Mouse (Mus musculus): ENCODE results near the gene Nes.

Nes gene

GRCm38 (mm10) chr3:87970939-87971488 is at the start of gene Nes:
Gene Nes, plus strand, starts transcription at chr3:87971078.
- CTCF ChIA-PET, result interaction anchor here (0.6 to 8.3 kb wide), 64 partner anchors 9 to 469 kb away, joined by 3 to 445 read pairs (median 8); partner anchors contain the start of genes Iqgap3 (in 3 of the 4), Mef2d (in 3 of the 4), Bcan (in 2 of the 4) and Crabp2 (in 2 of the 4)
- POLR2A ChIA-PET, result interaction anchor here (0.6 to 8.0 kb wide), 76 partner anchors 8 to 582 kb away, joined by 3 to 148 read pairs (median 4); partner anchors contain the start of genes Hdgf (in 4 of the 4), Crabp2 (in 3 of the 4), Prcc (in 3 of the 4) and Bcan (in 2 of the 4)

- POLR2A ChIA-PET, result interaction anchor here (0.6 to 3.8 kb wide), 29 partner anchors 8 to 422 kb away, joined by 3 to 18 read pairs (median 4); partner anchors contain the start of genes Hdgf (in 2 of the 4), Prcc (in 2 of the 4), Bcan (in 1 of the 4) and Cct3 (in 1 of the 4)
- CTCF ChIA-PET, result interaction anchor here in 2 of 4 experiments (0.7 to 1.7 kb wide), 3 partner anchors 11 to 46 kb away, joined by 3 to 6 read pairs (median 6); partner anchors contain the start of genes Nes (in 1 of the 2) and Prcc (in 1 of the 2)
These were observed 45.9 kb upstream of the Nes start for GRCm38 (mm10) chr3:87924996-87925395.

GRCm38 (mm10) chr3:87927452-87927851 is 43.4 kb upstream of the Nes start:
- ChIA-PET CTCF (interaction anchor here in 2 of 4 experiments (0.9 to 1.6 kb wide), 4 partner anchors 33 to 47 kb away, joined by 3 to 5 read pairs (median 3); no protein-coding TSS in a partner anchor), POLR2A (interaction anchor here in 3 of 4 experiments (0.6 to 5.3 kb wide), 17 partner anchors 9 to 131 kb away, joined by 3 to 51 read pairs (median 3); partner anchors contain the start of genes Hdgf (in 2 of the 3), Mrpl24 (in 2 of the 3), Prcc (in 2 of the 3) and Sh2d2a (in 1 of the 3))

- POLR2A ChIA-PET, result interaction anchor here in 3 of 4 experiments (0.6 to 5.3 kb wide), 33 partner anchors 9 to 406 kb away, joined by 3 to 51 read pairs (median 4); partner anchors contain the start of genes Prcc (in 3 of the 3), Hdgf (in 2 of the 3), Mrpl24 (in 2 of the 3) and Nes (in 2 of the 3)
- CTCF ChIA-PET, result interaction anchor here in 3 of 4 experiments (0.7 to 1.5 kb wide), 10 partner anchors 9 to 352 kb away, joined by 3 to 9 read pairs (median 4); partner anchors contain the start of genes Ntrk1 (in 1 of the 3) and Prcc (in 1 of the 3)
These were observed 41.4 kb upstream of the Nes start for GRCm38 (mm10) chr3:87929341-87930077.

DNA sequence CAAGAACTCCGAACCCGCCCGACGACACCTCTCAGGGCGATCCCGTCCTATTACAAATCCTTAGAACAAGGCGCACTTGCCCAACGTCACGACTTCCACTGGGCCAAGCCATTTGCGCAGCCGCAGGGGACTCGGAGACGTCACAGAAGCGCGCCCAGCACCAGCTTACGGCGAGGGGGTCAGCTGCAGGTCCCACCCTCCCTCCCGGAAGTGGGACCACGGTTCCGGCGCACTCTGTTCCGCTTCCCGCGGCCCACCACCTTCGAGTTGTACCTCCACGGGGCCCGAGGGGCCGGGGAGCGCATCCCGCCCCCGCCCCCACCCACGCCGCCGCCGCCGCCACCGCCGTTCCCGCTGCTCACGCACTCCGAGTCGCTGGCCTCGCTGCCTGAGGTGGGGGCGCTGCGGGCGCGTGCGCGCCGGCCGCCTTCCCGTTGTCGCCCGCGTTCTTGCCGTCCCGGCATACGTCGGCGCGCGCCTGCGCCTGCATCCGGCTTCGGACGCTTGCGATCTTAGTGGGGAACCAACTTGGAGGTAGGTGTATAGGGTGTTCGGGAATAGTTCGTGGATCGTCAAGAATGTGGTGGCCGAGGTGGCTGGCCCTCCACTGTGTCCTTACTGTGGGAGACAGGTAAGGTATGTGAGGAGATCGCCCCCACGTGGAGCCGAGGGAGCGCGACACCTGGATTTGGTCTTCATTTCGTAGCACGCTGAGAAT is 40.6 kb upstream of the Nes start, which contains the start of the genes Isg20l2 and Rrnad1:
Isg20l2 (plus strand) TSS at position 237 of the 718 bp plus-strand sequence.
Rrnad1 (minus strand) TSS at position 640 of the 718 bp plus-strand sequence.
- POLR2A ChIA-PET, result interaction anchor here in 3 of 4 experiments (0.5 to 5.3 kb wide), 34 partner anchors 8 to 646 kb away, joined by 3 to 51 read pairs (median 4); partner anchors contain the start of genes Prcc (in 3 of the 3), Crabp2 (in 2 of the 3), Hdgf (in 2 of the 3) and Mrpl24 (in 2 of the 3)

GRCm38 (mm10) chr3:87934026-87934425 is 36.9 kb upstream of the Nes start:
- POLR2A ChIA-PET, result interaction anchor here in 3 of 4 experiments (0.7 to 1.8 kb wide), 14 partner anchors 9 to 343 kb away, joined by 3 to 8 read pairs (median 3); partner anchors contain the start of gene Nes (in 1 of the 3)

More for the DNA sequence above, 40.6 kb upstream of the Nes start, which contains the start of the genes Isg20l2 and Rrnad1:
- CTCF ChIA-PET, result interaction anchor here in 3 of 4 experiments (0.6 to 1.5 kb wide), 11 partner anchors 10 to 351 kb away, joined by 3 to 9 read pairs (median 3); partner anchors contain the start of genes Ntrk1 (in 1 of the 3) and Prcc (in 1 of the 3)

DNA sequence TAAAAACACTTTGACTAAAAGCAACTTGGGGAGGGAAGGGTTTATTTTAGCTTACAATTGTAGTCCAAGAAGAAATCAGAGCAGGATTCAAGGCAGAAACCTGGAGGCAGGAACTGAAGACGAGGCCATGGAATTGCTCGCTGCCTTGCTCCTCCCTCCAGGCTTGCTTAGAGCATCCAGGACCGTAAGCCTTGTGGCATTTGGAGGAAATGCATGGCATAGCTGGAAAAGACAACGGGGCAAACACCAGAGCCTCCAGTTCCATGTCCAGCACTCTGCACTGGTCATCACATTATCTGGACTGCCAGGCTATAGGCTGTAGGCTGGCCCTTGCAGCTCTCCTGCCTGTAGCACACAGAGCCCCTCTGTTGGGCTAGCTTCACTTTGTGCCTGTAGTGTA is 36.4 kb upstream of the Nes start:
- ChIA-PET POLR2A (interaction anchor here in 3 of 4 experiments (0.7 to 1.8 kb wide), 15 partner anchors 10 to 342 kb away, joined by 3 to 8 read pairs (median 3); partner anchors contain the start of gene Nes (in 2 of the 3)), CTCF (interaction anchor here in 3 of 4 experiments (0.8 to 2.0 kb wide), 11 partner anchors 18 to 185 kb away, joined by 3 to 14 read pairs (median 5); no protein-coding TSS in a partner anchor)

More at GRCm38 (mm10) chr3:87934026-87934425, 36.9 kb upstream of the Nes start:
- CTCF ChIA-PET, result interaction anchor here in 3 of 4 experiments (0.6 to 2.0 kb wide), 11 partner anchors 18 to 185 kb away, joined by 3 to 14 read pairs (median 4); no protein-coding TSS in a partner anchor

- POLR2A ChIA-PET, result interaction anchor here in 2 of 4 experiments (0.7 to 6.7 kb wide), 21 partner anchors 10 to 342 kb away, joined by 3 to 68 read pairs (median 6); partner anchors contain the start of genes Nes (in 2 of the 2), Prcc (in 2 of the 2) and Crabp2 (in 1 of the 2)
These were observed 35.7 kb upstream of the Nes start for GRCm38 (mm10) chr3:87935201-87935600.

GRCm38 (mm10) chr3:87935776-87936175 is 35.1 kb upstream of the Nes start:
- POLR2A ChIA-PET, result interaction anchor here (0.7 to 6.7 kb wide), 30 partner anchors 10 to 75 kb away, joined by 3 to 68 read pairs (median 5); partner anchors contain the start of genes Crabp2 (in 2 of the 4), Nes (in 2 of the 4), Prcc (in 2 of the 4) and Bcan (in 1 of the 4)

More at GRCm38 (mm10) chr3:87935201-87935600, 35.7 kb upstream of the Nes start:
- CTCF ChIA-PET, result interaction anchor here (0.6 to 2.5 kb wide), 19 partner anchors 17 to 171 kb away, joined by 3 to 64 read pairs (median 9); partner anchors contain the start of gene Nes (in 2 of the 4)

GRCm38 (mm10) chr3:87940611-87941010 is 30.3 kb upstream of the Nes start:
- CTCF ChIA-PET, result interaction anchor here (0.5 to 4.1 kb wide), 14 partner anchors 8 to 256 kb away, joined by 3 to 27 read pairs (median 4); partner anchors contain the start of gene Bcan (in 1 of the 4)

More at GRCm38 (mm10) chr3:87935776-87936175, 35.1 kb upstream of the Nes start:
- CTCF ChIA-PET, result interaction anchor here (0.6 to 2.5 kb wide), 41 partner anchors 11 to 186 kb away, joined by 3 to 64 read pairs (median 4); partner anchors contain the start of genes Nes (in 4 of the 4), Prcc (in 2 of the 4) and Crabp2 (in 1 of the 4)

GRCm38 (mm10) chr3:87942471-87942870 is 28.4 kb upstream of the Nes start:
- ChIA-PET POLR2A (interaction anchor here in 3 of 4 experiments (0.6 to 1.3 kb wide), 6 partner anchors 10 to 468 kb away, joined by 3 to 7 read pairs (median 4); partner anchors contain the start of gene Pmf1 (in 1 of the 3)), CTCF (interaction anchor here in 1 of 4 experiments (3.5 kb wide), 1 partner anchor 45 kb away, joined by 12 read pairs; no protein-coding TSS in a partner anchor)

More at GRCm38 (mm10) chr3:87940611-87941010, 30.3 kb upstream of the Nes start:
- POLR2A ChIA-PET, result interaction anchor here (0.7 to 6.7 kb wide), 23 partner anchors 7 to 139 kb away, joined by 3 to 68 read pairs (median 4); partner anchors contain the start of genes Hdgf (in 2 of the 4), Isg20l2 (in 2 of the 4), Rrnad1 (in 2 of the 4) and Crabp2 (in 1 of the 4)

GRCm38 (mm10) chr3:87943586-87943985 is 27.3 kb upstream of the Nes start:
- POLR2A ChIA-PET, result interaction anchor here in 2 of 4 experiments (0.9 to 1.8 kb wide), 6 partner anchors 8 to 106 kb away, joined by 3 to 5 read pairs (median 3); partner anchors contain the start of gene Prcc (in 1 of the 2)
- CTCF ChIA-PET, result interaction anchor here in 2 of 4 experiments (0.6 to 3.5 kb wide), 3 partner anchors 26 to 44 kb away, joined by 3 to 12 read pairs (median 5); no protein-coding TSS in a partner anchor

- ChIA-PET POLR2A (interaction anchor here in 2 of 4 experiments (0.7 to 9.9 kb wide), 8 partner anchors 6 to 59 kb away, joined by 3 to 96 read pairs (median 4); partner anchors contain the start of genes Nes (in 1 of the 2) and Prcc (in 1 of the 2)), CTCF (interaction anchor here in 2 of 4 experiments (1.0 to 3.5 kb wide), 6 partner anchors 8 to 42 kb away, joined by 3 to 12 read pairs (median 6); no protein-coding TSS in a partner anchor)
These were observed 25.9 kb upstream of the Nes start for GRCm38 (mm10) chr3:87944838-87945600.

DNA sequence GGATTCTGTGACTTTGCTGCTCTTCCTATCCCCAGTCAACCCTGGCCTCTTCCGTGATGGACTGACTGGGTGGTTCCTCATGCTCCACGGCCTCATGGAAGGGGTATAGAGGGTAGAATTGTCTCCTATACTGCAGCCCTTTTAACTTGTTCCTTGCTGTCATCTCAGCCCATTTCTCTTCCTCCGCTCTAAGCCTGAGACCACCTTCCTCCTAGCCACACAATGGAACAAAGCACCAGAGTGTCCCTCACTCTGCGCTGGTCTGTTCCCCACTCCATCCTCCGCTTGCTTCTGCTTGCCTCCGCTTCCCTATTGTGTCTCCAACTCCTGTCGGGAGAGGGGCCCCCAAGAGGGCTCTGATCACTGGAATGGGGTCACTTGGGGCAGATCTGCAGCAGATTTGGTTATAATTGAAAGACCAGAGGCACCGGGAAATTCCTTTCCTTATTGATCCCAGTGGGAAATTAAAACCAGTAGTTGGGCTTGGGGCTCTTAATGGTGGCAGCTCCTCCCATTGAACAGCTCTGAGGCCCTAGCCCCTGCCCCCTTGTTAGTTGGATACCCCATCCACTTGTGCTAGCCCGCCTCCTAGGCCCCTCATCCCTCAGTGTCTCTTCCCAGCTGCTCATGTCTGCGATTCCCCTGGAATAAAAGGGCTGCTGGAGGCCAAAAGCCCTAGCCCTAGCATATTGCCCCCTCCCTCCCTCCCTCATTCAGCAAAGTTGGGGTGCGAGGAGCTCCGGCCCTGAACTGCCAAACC is 24.9 kb upstream of the Nes start:
- CTCF ChIA-PET, result interaction anchor here in 2 of 4 experiments (0.6 to 7.8 kb wide), 5 partner anchors 10 to 1432 kb away, joined by 3 to 96 read pairs (median 4); no protein-coding TSS in a partner anchor
- POLR2A ChIA-PET, result interaction anchor here in 3 of 4 experiments (0.6 to 9.9 kb wide), 16 partner anchors 7 to 229 kb away, joined by 3 to 96 read pairs (median 4); partner anchors contain the start of genes Nes (in 2 of the 3) and Prcc (in 1 of the 3)

All from embryonic stem cell, embryonic (primary cell).